Mouse (Mus musculus): ENCODE results near the gene Ank.

Ank gene

DNA sequence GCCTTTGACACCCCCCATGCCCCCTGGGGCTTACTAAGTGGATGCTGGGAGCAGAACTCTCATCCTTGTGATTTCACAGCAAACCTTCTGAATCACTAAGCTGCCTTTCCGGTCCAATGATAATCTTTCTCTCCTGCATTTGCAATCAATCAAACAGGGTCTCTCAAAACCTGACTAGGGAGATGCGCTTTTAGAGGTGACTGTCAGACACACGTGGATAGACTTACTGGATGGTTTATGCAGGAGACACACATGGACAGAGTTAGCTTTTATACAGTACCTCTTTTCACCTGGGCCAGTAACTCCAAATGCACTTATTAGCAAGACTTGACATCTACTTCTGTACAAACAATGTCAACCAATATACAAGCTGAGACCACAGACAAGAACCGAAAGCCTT, 131.0 kb downstream of the Ank start:
- DNase-seq (ENCODE audit: low read depth, low spot score): no peak

DNA sequence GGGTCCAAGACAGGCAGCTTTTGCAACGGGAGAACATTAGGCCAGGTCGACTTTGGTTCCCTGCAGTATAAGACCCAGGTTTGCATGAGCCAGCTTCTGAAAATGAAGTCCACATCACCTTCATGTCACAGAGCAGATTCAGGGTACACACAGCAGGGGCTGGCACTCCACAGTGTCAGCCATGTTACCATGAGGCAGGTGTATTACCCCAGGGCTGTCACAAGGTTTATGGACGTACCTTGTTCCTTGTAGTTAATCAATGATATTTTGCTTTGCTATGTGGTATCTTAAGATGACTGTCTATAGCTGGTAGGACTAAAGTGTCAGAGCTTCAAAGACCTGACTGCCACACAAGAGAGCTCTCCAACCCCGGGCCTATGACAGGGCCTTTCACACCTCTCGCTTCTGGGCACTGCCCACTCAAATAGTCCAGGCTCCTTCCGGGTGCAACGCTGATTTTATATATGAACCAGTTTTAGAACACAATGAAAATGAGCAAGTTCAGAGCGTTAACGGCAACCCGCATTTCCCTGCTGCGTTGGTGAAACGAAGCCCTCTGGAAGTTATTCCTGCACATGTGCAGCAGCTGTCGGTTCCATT, 132.4 kb downstream of the Ank start:
- DNase-seq (ENCODE audit: low read depth, low spot score): no peak

DNA sequence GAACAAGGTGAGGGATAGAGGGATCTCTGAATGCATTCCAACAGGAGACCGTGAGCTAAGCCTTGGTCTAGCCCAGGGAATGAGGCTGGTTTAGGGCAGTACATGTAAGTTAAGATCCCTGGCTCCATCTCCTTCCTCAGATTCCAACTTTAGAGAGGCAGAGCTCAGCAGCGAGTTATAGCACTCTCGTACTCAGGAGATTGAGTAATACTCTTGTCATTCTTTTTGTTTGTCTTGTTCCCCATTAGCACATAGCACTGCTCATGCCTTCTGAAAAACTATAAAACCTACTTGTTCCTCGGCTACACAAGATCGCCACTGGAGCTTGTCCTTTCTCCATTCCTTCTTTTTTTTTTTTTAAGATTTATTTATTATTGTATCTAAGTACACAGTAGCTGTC, 134.0 kb downstream of the Ank start:
- DNase-seq (ENCODE audit: low read depth, low spot score): no peak

DNA sequence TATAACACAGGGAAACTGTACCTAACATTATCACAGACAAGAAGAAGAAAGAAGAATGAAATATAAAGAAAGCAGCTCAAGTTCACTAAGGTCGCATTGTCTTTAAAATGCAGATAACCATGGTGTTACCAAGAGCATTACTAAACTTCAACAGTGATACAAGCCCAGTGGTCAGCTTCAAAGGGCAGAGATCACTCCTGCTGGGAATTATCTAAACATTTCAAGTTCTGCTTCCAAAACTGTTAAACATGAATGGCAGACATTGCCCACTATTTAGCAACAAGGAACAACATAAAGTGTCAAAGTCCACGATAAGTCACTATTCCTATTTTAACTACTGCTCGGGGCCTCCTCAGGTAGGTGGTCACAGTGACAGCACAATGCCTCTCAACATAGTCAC, 138.1 kb downstream of the Ank start:
- no peak for DNase-seq (ENCODE audit: low read depth, low spot score)

DNA sequence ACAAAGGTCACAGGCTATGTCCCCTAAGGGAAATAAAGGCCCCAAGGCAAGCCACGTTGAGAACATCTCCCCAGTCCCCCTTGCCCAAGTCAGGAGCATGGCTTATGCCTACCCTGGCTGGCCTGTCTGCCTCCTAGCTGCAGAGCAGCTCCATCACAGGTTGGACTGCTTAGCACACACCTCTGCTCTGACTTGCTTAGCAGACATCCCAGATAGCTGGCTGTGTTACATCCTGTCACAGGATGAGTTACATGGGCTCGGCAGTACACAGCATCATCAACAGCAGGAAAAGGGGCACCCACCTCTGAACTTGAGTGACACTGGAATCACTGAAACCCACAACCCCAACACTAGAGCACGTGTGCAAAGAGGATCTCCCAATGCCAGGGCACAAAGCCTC, 138.8 kb downstream of the Ank start:
- DNase-seq (ENCODE audit: low read depth, low spot score): no peak

DNA sequence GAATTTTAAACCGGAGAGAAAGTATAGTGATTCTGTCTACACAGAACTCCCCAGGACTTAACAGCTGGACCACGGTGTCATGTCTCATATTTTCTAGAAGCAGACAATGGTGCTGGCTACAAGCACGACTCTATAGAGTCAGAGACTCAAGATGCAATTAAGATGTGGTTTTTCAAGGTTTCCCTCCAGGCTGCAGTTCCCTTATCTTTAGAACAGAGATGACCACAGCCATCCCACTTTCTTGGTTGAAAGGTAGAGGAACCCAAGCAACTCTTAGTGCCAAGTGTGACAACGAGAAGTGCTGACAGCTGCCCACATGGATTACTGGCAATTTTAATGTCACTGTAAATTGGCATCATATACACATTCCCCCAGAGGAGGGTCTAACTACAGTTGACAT, 143.1 kb downstream of the Ank start:
- no peak for DNase-seq (ENCODE audit: low read depth, low spot score)

DNA sequence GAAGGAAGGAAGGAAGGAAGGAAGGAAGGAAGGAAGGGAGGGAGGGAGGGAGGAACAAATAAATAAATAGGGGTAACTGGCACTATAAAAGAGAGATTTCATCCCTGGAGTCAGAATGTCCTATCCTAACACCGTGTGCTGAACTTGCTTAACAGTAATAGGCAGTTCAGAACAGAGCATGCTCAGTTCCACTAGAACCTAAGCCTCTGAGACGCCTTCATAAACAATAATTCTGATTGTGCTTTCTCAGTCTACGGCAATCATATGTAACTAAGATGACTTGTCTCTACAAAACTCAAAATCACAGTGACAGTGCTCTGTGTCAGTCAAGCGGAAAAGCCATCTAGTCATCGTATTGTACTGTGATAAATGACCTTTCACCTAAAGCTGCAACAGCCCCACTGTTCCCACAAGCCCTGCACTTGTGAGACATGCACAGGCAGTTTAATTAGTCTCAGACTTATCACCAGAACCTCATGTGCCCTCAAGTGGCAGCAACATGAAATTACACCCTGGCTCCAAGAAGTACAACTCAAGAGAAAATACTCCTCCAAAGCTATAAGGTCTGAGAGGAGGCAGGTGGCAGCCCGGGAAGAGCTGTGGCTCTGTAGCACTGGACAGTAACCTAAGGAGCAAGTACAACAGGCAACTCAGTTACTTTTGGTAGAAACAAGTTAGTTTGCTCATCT, 146.2 kb downstream of the Ank start:
- DNase-seq (ENCODE audit: low read depth, low spot score): peak; percentile 61

DNA sequence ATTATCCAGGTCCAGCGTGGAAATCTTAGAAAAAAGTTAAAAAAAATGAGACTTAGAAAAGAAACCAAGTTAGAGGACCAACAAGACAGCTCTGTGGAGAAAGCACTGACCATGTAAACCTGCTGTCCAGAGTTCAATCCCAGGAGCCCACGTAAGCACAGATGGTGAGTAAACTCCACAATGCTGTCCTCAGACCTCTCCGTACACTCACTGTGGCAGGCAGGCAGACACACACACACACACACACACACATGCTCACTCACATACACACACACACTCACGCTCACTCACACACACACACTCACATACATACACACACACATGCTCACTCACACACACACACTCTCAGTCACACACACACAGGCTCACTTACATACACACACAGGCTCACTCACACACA, 146.8 kb downstream of the Ank start:
- no peak for DNase-seq (ENCODE audit: low read depth, low spot score)

DNA sequence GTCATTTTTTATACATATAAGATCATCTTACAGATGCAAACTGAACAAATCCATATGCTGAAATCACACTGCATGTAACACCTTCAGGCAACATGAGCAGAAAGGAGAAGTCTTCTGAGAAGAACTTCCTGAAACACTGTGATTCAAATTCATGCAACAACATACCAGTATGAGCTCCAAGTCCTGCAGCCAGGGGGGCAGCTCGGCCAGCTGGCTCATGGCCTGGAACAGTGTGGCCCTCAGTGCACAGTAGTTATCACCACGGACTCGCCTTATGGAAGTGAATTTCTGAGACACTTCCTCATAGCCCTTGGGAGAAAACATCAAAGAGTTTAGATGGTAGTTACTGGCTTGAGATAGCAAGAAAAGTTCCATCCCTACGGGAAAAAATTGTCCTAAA, 149.7 kb downstream of the Ank start:
- DNase-seq (ENCODE audit: low read depth, low spot score): no peak

DNA sequence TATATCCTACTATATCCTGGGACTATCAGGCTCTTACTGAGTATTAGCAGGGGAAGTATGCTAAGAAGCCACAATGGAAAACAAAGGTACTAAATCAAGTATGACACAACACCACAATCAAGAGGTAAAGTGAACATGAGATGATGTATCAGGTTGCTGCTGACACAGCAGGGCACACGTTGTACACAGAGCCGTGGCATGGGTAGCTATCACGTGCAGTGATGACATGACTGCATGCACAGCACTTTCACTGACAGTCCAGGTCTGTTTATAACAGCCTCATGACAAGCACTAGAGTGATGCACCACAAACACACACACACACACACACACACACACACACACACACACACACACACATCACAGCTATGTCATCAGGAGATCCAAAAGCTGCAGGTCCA, 150.8 kb downstream of the Ank start:
- no peak for DNase-seq (ENCODE audit: low read depth, low spot score)

DNA sequence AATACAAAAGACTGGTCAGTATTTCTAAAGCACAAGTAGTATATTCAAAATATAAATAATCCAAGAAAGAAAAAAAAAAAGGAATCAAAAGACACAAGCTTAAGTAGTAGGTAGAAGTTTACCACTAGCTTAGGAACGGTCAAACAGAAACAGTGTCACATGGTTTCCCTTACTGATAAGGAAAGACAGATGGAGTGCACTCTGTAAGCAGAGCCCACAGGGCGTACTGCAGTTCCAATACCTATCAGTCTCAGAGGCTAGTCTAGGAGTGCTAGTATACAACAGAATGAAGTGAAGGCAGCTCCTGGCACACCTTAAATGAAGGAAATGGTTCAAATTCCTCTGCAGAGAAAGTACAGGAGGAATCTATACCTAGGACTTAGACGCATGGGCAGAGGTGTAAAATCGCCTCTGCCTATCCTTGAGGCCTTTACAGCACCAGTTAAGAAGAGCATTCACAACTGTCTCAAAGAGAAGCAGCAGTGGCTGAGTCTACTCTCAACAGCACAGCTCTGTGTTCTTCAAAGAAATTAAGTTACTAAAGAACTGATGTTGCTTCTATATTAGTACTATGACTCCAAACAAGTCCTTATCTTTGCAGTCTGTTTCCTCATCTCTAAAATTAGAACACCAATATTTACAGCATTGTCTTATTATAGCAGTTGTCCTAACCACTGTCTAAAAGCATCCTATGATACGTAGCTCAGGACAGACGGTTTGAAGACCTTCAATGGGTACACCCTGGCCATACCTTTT, 152.5 kb downstream of the Ank start:
- DNase-seq (ENCODE audit: low read depth, low spot score): no peak

DNA sequence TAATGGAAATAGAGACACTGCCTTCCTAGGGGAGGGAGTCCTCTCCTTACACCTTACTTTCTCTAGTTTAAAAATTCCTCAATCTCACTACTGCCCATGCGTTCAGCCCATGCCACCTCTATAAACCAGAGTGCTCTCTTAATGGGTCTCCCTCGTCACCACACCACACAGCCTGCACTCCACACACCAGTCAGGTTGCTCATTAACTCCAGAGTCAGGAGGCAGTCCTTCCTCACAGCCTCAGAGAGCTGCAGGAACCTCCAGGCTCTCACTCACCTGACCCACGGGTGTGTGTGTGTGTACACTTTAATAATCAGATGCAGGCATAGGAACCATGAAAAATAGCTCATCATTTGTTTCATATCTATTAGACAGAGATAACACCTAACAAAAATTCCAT, 153.2 kb downstream of the Ank start:
- no peak for DNase-seq (ENCODE audit: low read depth, low spot score)

DNA sequence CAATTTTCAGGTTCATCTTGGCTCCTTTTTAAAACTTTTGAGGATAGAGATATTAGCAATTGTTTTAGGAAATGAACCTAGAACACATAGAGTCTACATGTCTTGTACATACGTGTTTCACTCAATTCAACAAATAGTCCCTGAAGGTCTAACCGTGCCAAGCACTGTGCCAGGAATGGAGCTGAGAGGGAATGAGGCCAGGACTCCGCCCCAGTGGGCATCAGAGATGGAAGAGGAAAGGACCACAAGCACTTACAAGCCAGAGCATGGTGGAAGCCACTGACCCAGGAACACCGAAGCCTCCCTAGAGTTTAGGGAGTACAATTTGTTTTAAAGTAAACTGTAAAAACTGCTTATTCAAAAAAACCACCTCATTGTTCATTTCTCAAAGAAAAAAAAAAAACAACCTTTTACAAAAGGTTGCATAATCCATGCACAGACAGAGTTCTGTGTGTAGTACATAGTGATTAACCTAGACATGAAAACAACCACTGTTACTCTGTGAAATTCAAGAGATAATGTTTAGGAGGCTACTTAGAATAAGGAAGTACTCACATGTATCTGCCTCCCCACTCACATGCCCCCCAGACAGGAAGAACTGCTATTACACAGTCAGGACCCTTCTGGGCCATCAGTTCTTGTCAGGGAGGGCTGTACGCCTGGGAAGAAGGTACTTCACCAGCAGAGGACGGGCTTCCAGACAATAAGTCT, 154.2 kb downstream of the Ank start:
- no peak for DNase-seq (ENCODE audit: low read depth, low spot score)

DNA sequence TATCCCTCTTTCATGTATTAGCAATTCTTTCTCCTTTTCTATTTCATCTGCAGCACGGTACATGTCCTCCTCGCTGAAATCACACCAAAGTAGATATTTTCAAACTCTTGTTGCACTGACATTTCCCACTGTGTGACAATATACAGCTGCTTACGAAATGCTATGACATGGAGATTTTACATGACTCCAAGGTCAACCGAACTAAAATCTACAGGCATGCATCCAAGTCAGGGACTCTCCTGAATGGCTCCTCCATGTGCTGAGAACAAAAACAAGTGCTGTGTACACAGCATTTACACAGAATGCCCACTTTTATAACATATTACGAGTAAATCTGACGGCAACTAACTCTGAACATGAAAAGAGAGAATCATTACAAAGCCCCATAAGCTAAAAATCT, 156.8 kb downstream of the Ank start:
- no peak for DNase-seq (ENCODE audit: low read depth, low spot score)

DNA sequence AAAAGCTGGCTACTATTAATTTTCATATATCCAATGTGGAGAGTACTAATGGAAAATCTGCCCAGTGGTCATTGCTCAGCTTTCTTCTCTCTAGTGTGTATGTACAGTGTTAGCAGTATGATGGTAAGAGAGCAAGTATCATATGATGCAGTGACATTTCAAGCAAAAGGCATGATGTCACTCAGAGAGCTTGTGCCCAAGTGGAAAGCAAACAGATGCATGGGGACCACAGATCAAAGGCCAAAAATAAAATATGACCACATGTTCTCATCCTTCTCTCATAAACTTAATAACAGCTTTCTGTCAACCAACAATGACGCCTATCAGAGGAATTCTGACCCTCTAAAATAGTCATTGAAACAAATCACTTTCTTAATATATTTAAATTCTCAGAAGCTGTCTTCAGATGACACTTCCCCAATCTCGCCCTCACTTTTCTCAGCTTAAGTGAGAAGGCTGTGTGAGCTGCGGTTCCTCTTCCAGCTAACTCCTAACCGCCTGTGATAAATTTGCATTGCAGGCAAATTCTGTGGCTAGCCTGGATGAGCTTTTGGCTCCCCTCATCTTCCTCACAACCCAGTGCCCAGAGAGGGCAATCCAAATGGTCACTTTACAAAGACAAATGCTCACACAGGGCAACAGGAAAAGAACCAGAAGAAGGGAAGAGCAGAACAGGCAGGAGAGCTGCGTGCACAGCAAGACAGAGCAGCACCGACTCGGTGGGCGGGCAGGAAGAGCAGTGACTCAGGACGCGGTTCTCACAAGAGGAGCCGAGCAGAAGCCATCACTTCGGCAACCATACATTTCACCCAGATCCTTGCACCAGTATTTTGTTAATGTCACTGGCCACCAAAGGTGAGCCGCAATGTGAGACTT, 158.8 kb downstream of the Ank start:
- DNase-seq (ENCODE audit: low read depth, low spot score): no peak

DNA sequence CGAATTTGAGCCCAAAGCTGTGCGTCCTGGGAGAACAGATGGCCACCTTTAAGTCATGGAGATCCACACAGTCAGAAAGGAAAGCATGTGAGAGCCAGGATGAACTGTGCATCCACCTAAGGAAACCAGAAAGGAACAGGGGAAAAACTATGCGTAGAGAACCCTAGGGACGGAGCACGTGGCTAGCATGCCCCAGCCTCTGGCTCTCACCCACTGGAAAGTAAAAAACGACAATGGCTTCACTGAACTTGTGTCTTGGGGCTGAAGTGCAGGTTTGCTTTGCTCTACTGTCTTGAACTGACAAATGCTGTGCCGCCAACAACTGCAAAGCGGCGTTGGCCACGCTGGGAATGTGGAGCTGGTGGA, 159.4 kb downstream of the Ank start:
- DNase-seq (ENCODE audit: low read depth, low spot score): no peak

DNA sequence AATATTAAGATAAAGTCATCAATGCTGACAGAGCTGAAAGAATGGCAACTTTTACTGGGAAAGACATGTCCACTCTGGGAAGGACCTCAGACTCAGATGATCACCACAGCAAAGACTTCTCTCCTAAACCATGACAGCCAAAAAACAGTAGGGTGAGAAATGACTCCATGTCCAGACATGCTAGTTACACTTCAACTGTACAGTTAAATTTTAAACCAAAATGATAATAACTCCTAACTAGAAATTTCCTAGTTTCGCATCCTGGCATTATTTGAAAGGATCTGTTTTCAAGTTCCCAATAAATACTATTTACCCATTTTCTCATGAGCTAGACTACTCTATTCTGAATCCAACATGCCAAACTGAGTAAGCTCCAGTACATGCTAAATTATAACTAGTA, 159.8 kb downstream of the Ank start:
- no peak for DNase-seq (ENCODE audit: low read depth, low spot score)

DNA sequence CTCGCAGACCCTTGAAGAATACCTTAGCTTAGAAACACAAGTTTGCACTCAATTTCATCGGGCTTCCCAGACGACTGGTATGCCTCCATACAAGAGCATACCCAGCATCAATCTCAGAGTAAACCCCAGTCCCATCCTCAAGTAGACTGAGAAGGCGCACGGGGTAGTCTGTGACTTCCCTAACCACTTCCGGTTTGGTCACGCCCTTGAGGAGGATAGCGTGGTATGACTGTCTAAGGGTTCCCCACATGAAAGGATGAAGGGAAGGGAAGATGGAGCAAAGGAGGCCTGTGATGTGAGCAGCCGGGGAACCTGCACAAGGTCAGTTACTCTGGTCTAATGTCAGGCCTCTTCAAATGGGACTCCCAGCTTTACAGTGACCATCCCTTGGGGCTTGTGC, 161.3 kb downstream of the Ank start:
- DNase-seq (ENCODE audit: low read depth, low spot score): no peak

DNA sequence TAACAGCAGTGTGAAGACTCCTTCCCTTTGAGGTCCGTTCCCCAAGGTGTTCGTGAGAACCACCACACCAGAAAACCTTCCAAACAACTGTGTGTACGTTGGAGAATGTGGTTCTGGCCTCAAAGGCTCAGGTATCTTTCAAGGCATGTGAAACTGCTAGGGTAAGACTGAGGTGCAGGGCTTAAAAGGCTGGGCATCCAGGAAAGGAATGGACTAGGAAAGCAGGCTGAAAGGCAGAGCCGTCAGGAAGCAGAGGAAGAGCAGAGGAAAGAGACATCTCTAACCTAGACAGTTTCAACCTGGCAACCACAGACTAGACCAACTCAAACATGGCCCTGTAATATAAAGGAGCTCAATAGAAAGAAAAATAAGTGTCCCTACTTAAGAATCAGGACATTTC, 162.6 kb downstream of the Ank start:
- no peak for DNase-seq (ENCODE audit: low read depth, low spot score)

DNA sequence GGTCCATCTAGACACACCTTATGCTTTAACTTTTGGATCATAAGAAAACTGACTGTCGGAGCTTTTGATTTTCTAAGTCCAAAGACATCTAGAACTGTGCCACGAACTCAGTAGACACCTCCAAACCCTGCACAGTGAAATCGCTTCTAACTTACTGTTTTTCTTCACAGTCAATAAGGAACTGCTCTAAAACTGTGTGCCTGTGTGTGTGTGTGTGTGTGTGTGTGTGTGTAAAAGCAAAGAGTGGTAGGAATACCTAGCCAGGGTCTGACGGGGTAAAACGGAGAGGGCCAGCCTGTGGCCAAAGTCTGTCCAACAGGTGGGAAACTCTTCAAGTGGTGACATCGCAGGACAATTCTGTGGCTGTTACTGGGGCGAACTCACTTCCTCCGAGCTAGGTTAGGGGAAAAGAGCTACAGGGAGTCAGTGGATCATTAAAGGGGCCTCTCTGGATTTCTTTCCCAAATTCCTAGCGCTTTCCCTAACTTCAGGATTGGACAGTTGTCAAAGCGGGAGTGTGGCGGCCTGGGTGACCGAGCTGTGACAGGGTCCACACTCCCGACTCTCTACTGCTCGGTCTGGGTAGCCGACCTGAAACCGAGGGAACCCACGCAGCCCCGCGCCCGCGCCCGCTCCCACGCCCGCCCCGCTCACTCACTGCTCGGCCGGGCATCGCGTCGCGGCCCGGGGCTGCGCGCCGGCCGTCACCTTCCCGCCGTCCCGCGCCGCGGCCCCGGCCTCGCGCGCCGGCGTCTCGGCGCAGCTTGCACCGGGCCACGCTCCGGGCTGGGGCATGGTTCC, 163.5 kb downstream of the Ank start:
- DNase-seq (ENCODE audit: low read depth, low spot score): no peak

Measured in embryo, embryonic 11.5 days (tissue).